Mouse (Mus musculus) Patski (cell line): ENCODE data around the gene Trpm3. TPM values are rescaled to one million over a fixed set of nuclear protein-coding genes. Genes with fewer than 3 reads are reported as not detected.
"Not testable (repeated sequence)": the region's sequence is repeated elsewhere in the genome, so short reads cannot be mapped to it uniquely, and the experiment has no call there.

ENCODE experiments used
- ATAC-seq: fragments of 100-300 bp; one replicate; pipeline ENCODE4 v1.8.0; 2021
- CTCF ChIA-PET: fragments of 350-600 bp; sonication (Branson Sonifier 250); formaldehyde crosslinking; loops from one replicate; lab custom pipeline; 2022; ENCODE audit warnings: inconsistent platforms; lab: Charles Lee
- POLR2A ChIA-PET: fragments of 350-600 bp; sonication (Branson Sonifier 250); formaldehyde crosslinking; loops from one replicate; lab custom pipeline; 2022; ENCODE audit warnings: antibody characterized with exemption, inconsistent platforms; lab: Charles Lee
- DNase-seq: peaks from one replicate; pipeline ENCODE4 v3.0.0-alpha.2; 2011; ENCODE audit warnings: low read depth, low spot score
- H3K27me3 ChIP-seq: fragments of 371-371 bp; one replicate; pipeline ENCODE4 v1.5.1; 2021
- CTCF ChIP-seq: fragments of 100-300 bp; IDR thresholded peaks from one replicate; pipeline ENCODE4 v1.5.1; 2021
- in situ Hi-C: fragments of 300-500 bp; cut with MboI; formaldehyde crosslinking; loops from 3 replicates; pipeline ENCODE4 v1.11.1; 2018; ENCODE audit warnings: low pct_unique_long_range_greater_than_20kb, mixed read lengths
- polyA plus RNA-seq: library from polyadenylated mRNA; unstranded; gene quantifications from one replicate; pipeline ENCODE4 v1.2.3, GENCODE M21; 2021

The Trpm3 gene
- polyA plus RNA-seq, 1 experiment from 2014 or later, result 2.0 TPM

- no peak for TF ChIP-seq CTCF
- CTCF ChIA-PET, result interaction anchor here (1.3 to 1.7 kb wide), 2 partner anchors 21 to 37 kb away, joined by 3 read pairs; no protein-coding TSS in a partner anchor
- no peaks in the 10 kb centered on the region for H3K27me3 ChIP-seq
- POLR2A ChIA-PET, result interaction anchor here (0.9 kb wide), 1 partner anchor 9 kb away, joined by 3 read pairs; no protein-coding TSS in a partner anchor
- DNase-seq, result no peak
- in situ Hi-C loops, result no loop called here
- no peak for ATAC-seq
Observed at GRCm38 (mm10) chr19:22825812-22826211, 687.0 kb downstream of the Trpm3 start.

- no peaks in the 10 kb centered on the region for H3K27me3 ChIP-seq
- ChIA-PET CTCF (interaction anchor here (1.3 kb wide), 1 partner anchor 16 kb away, joined by 4 read pairs; no protein-coding TSS in a partner anchor), POLR2A (no interaction called here)
- peak; percentile 97 for ATAC-seq
- in situ Hi-C loops, result no loop called here
- peak; percentile 50 for DNase-seq
- no peak for TF ChIP-seq CTCF
Observed at GRCm38 (mm10) chr19:22828198-22828742, 689.4 kb downstream of the Trpm3 start.

- H3K27me3 ChIP-seq, result peaks cover under 1% of the 10 kb centered on the region
- CTCF ChIA-PET, result no interaction called here
- DNase-seq (no peak), ATAC-seq (no peak)
- in situ Hi-C loops, result no loop called here
- POLR2A ChIA-PET, result interaction anchor here (0.6 kb wide), 1 partner anchor 60 kb away, joined by 4 read pairs; no protein-coding TSS in a partner anchor
- no peak for TF ChIP-seq CTCF
Observed at GRCm38 (mm10) chr19:22841081-22842040, 702.5 kb downstream of the Trpm3 start.

- in situ Hi-C loops, result no loop called here
- TF ChIP-seq CTCF, result no peak
- CTCF ChIA-PET, result no interaction called here
- ATAC-seq (no peak), DNase-seq (no peak)
- H3K27me3 ChIP-seq, result peaks cover 6% of the 10 kb centered on the region
- POLR2A ChIA-PET, result no interaction called here
Observed at GRCm38 (mm10) chr19:22842697-22843096, 703.9 kb downstream of the Trpm3 start.

GRCm38 (mm10) chr19:22847696-22848095 lies 708.9 kb downstream of the Trpm3 start:
- in situ Hi-C loops, result no loop called here
- no peak for TF ChIP-seq CTCF
- CTCF ChIA-PET, result no interaction called here
- POLR2A ChIA-PET, result no interaction called here
- DNase-seq, result no peak
- no peak for ATAC-seq
- H3K27me3 ChIP-seq, result peaks cover 6% of the 10 kb centered on the region

- CTCF ChIA-PET, result no interaction called here
- DNase-seq (no peak), ATAC-seq (no peak)
- H3K27me3 ChIP-seq, result peaks cover 6% of the 10 kb centered on the region
- no peak for TF ChIP-seq CTCF
- POLR2A ChIA-PET, result no interaction called here
- in situ Hi-C loops, result no loop called here
Observed at GRCm38 (mm10) chr19:22848251-22848650, 709.4 kb downstream of the Trpm3 start.

- POLR2A ChIA-PET, result no interaction called here
- no peak for TF ChIP-seq CTCF
- ATAC-seq, result no peak
- no peak for DNase-seq
- in situ Hi-C loops, result no loop called here
- peaks cover 6% of the 10 kb centered on the region for H3K27me3 ChIP-seq
- CTCF ChIA-PET, result interaction anchor here (1.5 kb wide), 1 partner anchor 17 kb away, joined by 3 read pairs; no protein-coding TSS in a partner anchor
Observed at GRCm38 (mm10) chr19:22848783-22849576, 710.1 kb downstream of the Trpm3 start.

GRCm38 (mm10) chr19:22851423-22851822 lies 712.6 kb downstream of the Trpm3 start:
- ATAC-seq, H3K27me3 ChIP-seq, POLR2A ChIA-PET, DNase-seq, CTCF ChIA-PET: not testable (repeated sequence)
- in situ Hi-C loops, result loop anchor here (10.0 kb wide), 1 partner anchor 297 kb away; no protein-coding TSS in a partner anchor

- in situ Hi-C loops, result loop anchor here (10.0 kb wide), 1 partner anchor 305 kb away; no protein-coding TSS in a partner anchor
- POLR2A ChIA-PET, result no interaction called here
- no peaks in the 10 kb centered on the region for H3K27me3 ChIP-seq
- no peak for TF ChIP-seq CTCF
- CTCF ChIA-PET, result interaction anchor here (0.7 kb wide), 1 partner anchor 180 kb away, joined by 3 read pairs; no protein-coding TSS in a partner anchor
- DNase-seq (no peak), ATAC-seq (no peak)
Observed at GRCm38 (mm10) chr19:22859644-22860043, 720.8 kb downstream of the Trpm3 start.

- no peak for DNase-seq
- ChIA-PET CTCF (no interaction called here), POLR2A (no interaction called here)
- H3K27me3 ChIP-seq, result peaks cover 4% of the 10 kb centered on the region
- TF ChIP-seq CTCF, result no peak
- in situ Hi-C loops, result no loop called here
- no peak for ATAC-seq
Observed at GRCm38 (mm10) chr19:22867456-22867855, 728.6 kb downstream of the Trpm3 start.
